ENCODE assay signal across 23 mouse cellular contexts in the genomic region with DNA sequence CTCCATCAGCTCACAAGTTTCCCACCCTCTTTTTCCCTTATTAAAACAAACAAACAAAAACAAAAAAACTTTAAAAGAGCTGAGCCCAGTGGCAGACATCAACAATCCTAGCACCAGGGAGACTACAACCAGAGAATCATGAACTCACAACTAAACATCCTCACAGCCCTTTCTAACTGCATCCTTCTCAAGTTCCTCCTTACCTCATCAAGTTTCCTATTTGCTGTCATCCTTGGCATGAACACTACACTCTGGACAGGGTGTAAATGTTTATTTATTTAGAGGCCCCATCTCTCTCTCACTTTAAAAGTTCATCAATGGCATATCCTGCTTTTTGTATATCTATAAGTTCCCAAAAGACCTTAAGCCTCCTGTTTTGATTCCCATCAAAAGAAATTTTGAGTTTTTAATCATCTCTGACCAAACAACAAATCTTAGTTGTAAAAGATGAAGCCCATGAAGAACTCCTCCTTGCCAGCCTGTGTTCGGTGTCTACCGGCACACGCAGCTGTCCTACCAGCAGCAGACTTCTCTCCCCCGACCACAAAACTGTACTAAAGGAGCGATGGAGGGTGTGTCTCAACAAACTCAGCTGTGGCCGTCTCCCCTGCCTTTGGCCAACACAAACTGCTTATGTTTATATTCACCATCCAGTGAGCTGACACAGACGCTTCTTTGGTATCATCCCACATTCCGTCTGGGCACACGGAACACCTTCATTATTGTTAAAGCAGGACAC.
DNase-seq lines count a peak whose midpoint lies in the region; ATAC-seq and TF ChIP-seq lines count a peak whose summit lies in the region.
"Had no signal": no experiment of that assay in that cellular context is flagged by ENCODE, and none has a peak within 500 bp of the region (broad histone marks: within the 10 kb centered on the region; RNA-seq: fewer than 3 reads in every experiment).

No protein-coding gene starts in this region.

- H3K9me3 ChIP-seq in kidney, postnatal 0 days (replicated peaks; ENCODE audit: low read length): no peaks in the 10 kb centered on the region
- no peaks in the 10 kb centered on the region for H3K9me3 ChIP-seq in heart, embryonic 10.5 days
- H3K9me3 ChIP-seq: G1E; heart, embryonic 13.5 days; hindbrain, embryonic 12.5 days; limb, embryonic 12.5 days; liver, embryonic 13.5 days; lung, embryonic 15.5 days; midbrain, embryonic 15.5 days; neural tube, embryonic 13.5 days had no signal

- H3ac ChIP-seq in myocyte (ENCODE audit: control insufficient read depth, insufficient read length): no peak overlapping the region

- H3K4me2 ChIP-seq in kidney, postnatal 0 days (ENCODE audit: low read length): no peak overlapping the region
- peak overlapping the region; percentile 70 for H3K4me2 ChIP-seq in myocyte (ENCODE audit: low read depth)
- H3K4me2 ChIP-seq: heart, embryonic 13.5 days; hindbrain, embryonic 12.5 days; limb, embryonic 12.5 days; liver, embryonic 13.5 days; lung, embryonic 15.5 days; midbrain, embryonic 15.5 days; neural tube, embryonic 13.5 days had no signal

- no peak for TF ChIP-seq CTCF in gastrocnemius, adult 2 months (IDR thresholded peaks at IDR 0.05)
- no peak for TF ChIP-seq CTCF in kidney, postnatal 0 days (IDR thresholded peaks at IDR 0.05; ENCODE audit: low read depth)

- no peaks in the 10 kb centered on the region for H3K27me3 ChIP-seq in kidney, postnatal 0 days (ENCODE audit: insufficient read depth, low read length)
- H3K27me3 ChIP-seq in myocyte (ENCODE audit: control insufficient read depth, insufficient read depth, insufficient read length): no peaks in the 10 kb centered on the region
- H3K27me3 ChIP-seq in heart, embryonic 10.5 days (ENCODE audit: insufficient read depth, poor library complexity, severe bottlenecking): no peaks in the 10 kb centered on the region
- H3K27me3 ChIP-seq: heart, embryonic 13.5 days; hindbrain, embryonic 12.5 days; limb, embryonic 12.5 days; liver, embryonic 13.5 days; lung, embryonic 15.5 days; midbrain, embryonic 15.5 days; neural tube, embryonic 13.5 days; Patski had no signal

- peak overlapping the region; percentile 81 for H3K27ac ChIP-seq in gastrocnemius, adult 2 months
- H3K27ac ChIP-seq in kidney, postnatal 0 days: 0 out of 2 replicates have a peak overlapping the region, but pooled peaks have one; percentile 28
- no peak overlapping the region for H3K27ac ChIP-seq in heart, embryonic 10.5 days
- H3K27ac ChIP-seq: heart, embryonic 13.5 days; hindbrain, embryonic 12.5 days; limb, embryonic 12.5 days; liver, embryonic 13.5 days; lung, embryonic 15.5 days; midbrain, embryonic 15.5 days; neural tube, embryonic 13.5 days had no signal

- WGBS in kidney, postnatal 0 days: 26% methylated on average over 9 of the region's 9 CpGs
- 77% methylated on average over 9 of the region's 9 CpGs for WGBS in heart, embryonic 10.5 days

- intact Hi-C loops in gastrocnemius, adult 2 months (cut with DNase I): no loop called here
- intact Hi-C loops in gastrocnemius, postnatal 14 days (cut with DNase I; ENCODE audit: low total_unique reads): no loop called here

- H3K9ac ChIP-seq in kidney, postnatal 0 days (ENCODE audit: low read depth, low read length): no peak overlapping the region
- H3K9ac ChIP-seq: forebrain, postnatal 0 days; heart, embryonic 13.5 days; hindbrain, embryonic 12.5 days; limb, embryonic 12.5 days; liver, embryonic 13.5 days; lung, embryonic 15.5 days; midbrain, embryonic 15.5 days; neural tube, embryonic 13.5 days had no signal

- H3K79me2 ChIP-seq in myocyte (ENCODE audit: control insufficient read depth, insufficient read depth): peaks cover 23% of the 10 kb centered on the region

- peak overlapping the region; percentile 36 for H3K4me3 ChIP-seq in gastrocnemius, adult 2 months
- H3K4me3 ChIP-seq in kidney, postnatal 0 days (replicated peaks; ENCODE audit: low read depth, low read length): no peak overlapping the region
- H3K4me3 ChIP-seq in myocyte: no peak overlapping the region
- H3K4me3 ChIP-seq in heart, embryonic 10.5 days: no peak overlapping the region
- H3K4me3 ChIP-seq: heart, embryonic 13.5 days; hindbrain, embryonic 12.5 days; limb, embryonic 12.5 days; liver, embryonic 13.5 days; lung, embryonic 15.5 days; midbrain, embryonic 15.5 days; neural tube, embryonic 13.5 days had no signal

- no peak for DNase-seq in gastrocnemius, adult 2 months
- DNase-seq in gastrocnemius, postnatal 14 days: no peak
- DNase-seq in kidney, postnatal 0 days (ENCODE audit: low spot score): peak; percentile 62
- no peak for DNase-seq in kidney, adult 8-10 months
- DNase-seq in thymus, postnatal 0 days (ENCODE audit: low spot score): peak; percentile 27
- no peak for DNase-seq in thymus, postnatal 25 days
- DNase-seq in heart, embryonic 10.5 days (ENCODE audit: low spot score): no peak
- DNase-seq: adrenal gland, adult 2 months; cerebellum, adult 11-12 months; cerebellum, postnatal 10 days; forebrain, postnatal 0 days; kidney, adult 9 months; liver, embryonic 13.5 days; retina, postnatal 1 day had no signal

- no peak for TF ChIP-seq POLR2A in myocyte (IDR thresholded peaks at IDR 0.05; ENCODE audit: insufficient read length, low read depth)

- H3K4me1 ChIP-seq in kidney, postnatal 0 days (replicated peaks; ENCODE audit: insufficient read depth, low read length): no peaks in the 10 kb centered on the region
- no peaks in the 10 kb centered on the region for H3K4me1 ChIP-seq in heart, embryonic 10.5 days
- H3K4me1 ChIP-seq: hindbrain, embryonic 12.5 days; limb, embryonic 12.5 days; midbrain, embryonic 15.5 days had no signal

- H3K36me3 ChIP-seq in kidney, postnatal 0 days (ENCODE audit: insufficient read depth, low read length): peaks cover 8% of the 10 kb centered on the region; the same call in 1 of the 2 replicates
- H3K36me3 ChIP-seq in myocyte (ENCODE audit: control insufficient read depth, insufficient read depth): peaks cover 21% of the 10 kb centered on the region
- peaks cover 9% of the 10 kb centered on the region for H3K36me3 ChIP-seq in heart, embryonic 10.5 days
- H3K36me3 ChIP-seq: hindbrain, embryonic 12.5 days; midbrain, embryonic 15.5 days had no signal

- 0 out of 2 replicates have a peak, but pooled peaks have one; percentile 43 for ATAC-seq in kidney, postnatal 0 days (replicated peaks; ENCODE audit: low FRiP score, low read depth)
- ATAC-seq: forebrain, postnatal 0 days; midbrain, embryonic 15.5 days; Patski had no signal

TF ChIP-seq in myocyte, 11 proteins besides CTCF, POLR2A, EP300 and RAD21:
- TF ChIP-seq CEBPB (IDR thresholded peaks at IDR 0.05; ENCODE audit: insufficient read depth, poor library complexity, severe bottlenecking) (no peak), MYOG (IDR thresholded peaks at IDR 0.05; ENCODE audit: control insufficient read depth in 1 of 3, insufficient read depth in 1 of 3, insufficient read length in 2 of 3, low read depth in 2 of 3) (peak; percentile 56 to 92 (median 81)), E2F4 (IDR thresholded peaks at IDR 0.05; ENCODE audit: insufficient read depth) (no peak), POLR2AphosphoS2 (IDR thresholded peaks at IDR 0.05; ENCODE audit: insufficient read length, low read depth) (no peak), MYOD1 (IDR thresholded peaks at IDR 0.05; ENCODE audit: control insufficient read depth in 1 of 3, insufficient read length in 2 of 3, low read depth in 2 of 3) (peak; percentile 29 to 84 (median 78)), TCF3 (IDR thresholded peaks at IDR 0.05; ENCODE audit: insufficient read length, low read depth) (peak; percentile 11), TCF12 (IDR thresholded peaks at IDR 0.05; ENCODE audit: insufficient read depth, poor library complexity, severe bottlenecking) (no peak), REST (IDR thresholded peaks at IDR 0.05; ENCODE audit: insufficient read depth, insufficient read length) (no peak)

Comparison
In these comparisons a context has a peak if more than half of its experiments do, and no peak if none do; other contexts are left out.
1. DNase-seq: peak in kidney, postnatal 0 days (single experiment) and thymus, postnatal 0 days (single experiment); none in gastrocnemius, adult 2 months (single experiment), gastrocnemius, postnatal 14 days (single experiment), kidney, adult 8-10 months (0 of 2), thymus, postnatal 25 days (single experiment) and heart, embryonic 10.5 days (single experiment).